Mouse (Mus musculus) limb, embryonic 11.5 days (tissue): ENCODE results near the gene Gpd2. TPM values are rescaled to one million over a fixed set of nuclear protein-coding genes. Genes with fewer than 3 reads are reported as not detected.

ENCODE experiments used
- ATAC-seq: fragments of 200-750 bp; cut with Nextera tagmentation; 2 replicates; pipeline ENCODE4 v1.8.0; 2017; ENCODE audit warnings: low read depth; ENCODE audit not compliant: insufficient number of reproducible peaks, low FRiP score, low TSS enrichment
- DNase-seq: peaks from one replicate; pipeline ENCODE4 v3.0.0-alpha.2; 2015; ENCODE audit warnings: low spot score
- H3K27ac ChIP-seq: fragments of 300-500 bp; sonication (generic); replicated peaks from 2 replicates; pipeline ENCODE4 v1.5.1; 2014; ENCODE audit warnings: low read depth, mild to moderate bottlenecking, low read length
- H3K27me3 ChIP-seq: fragments of 300-500 bp; sonication (generic); 2 replicates; pipeline ENCODE4 v1.6.1; 2014; ENCODE audit warnings: mild to moderate bottlenecking, low read length, mixed read lengths; ENCODE audit not compliant: control insufficient read depth, insufficient read depth
- H3K36me3 ChIP-seq: fragments of 300-500 bp; sonication (generic); 2 replicates; pipeline ENCODE4 v1.6.1; 2014; ENCODE audit warnings: mild to moderate bottlenecking, low read length, moderate library complexity, mixed read lengths; ENCODE audit not compliant: control insufficient read depth, insufficient read depth
- H3K4me1 ChIP-seq: fragments of 300-500 bp; sonication (generic); 2 replicates; pipeline ENCODE4 v1.6.1; 2014; ENCODE audit warnings: low read length, mixed read lengths; ENCODE audit not compliant: control insufficient read depth, insufficient read depth
- H3K4me2 ChIP-seq: fragments of 300-500 bp; sonication (generic); 2 replicates; pipeline ENCODE4 v1.6.1; 2014; ENCODE audit warnings: low read depth, mild to moderate bottlenecking, moderate library complexity; ENCODE audit not compliant: severe bottlenecking
- H3K4me3 ChIP-seq: fragments of 300-500 bp; sonication (generic); 2 replicates; pipeline ENCODE4 v1.5.1; 2014; ENCODE audit warnings: low read depth, low read length
- H3K9ac ChIP-seq: fragments of 300-500 bp; sonication (generic); 2 replicates; pipeline ENCODE4 v1.6.1; 2014; ENCODE audit warnings: mild to moderate bottlenecking, low read length
- H3K9me3 ChIP-seq: fragments of 300-500 bp; sonication (generic); 2 replicates; pipeline ENCODE4 v1.6.1; 2016; ENCODE audit warnings: low read length; ENCODE audit not compliant: control insufficient read depth
- WGBS: fragments of 180-500 bp; shearing (Covaris S2); extraction: QIAGEN DNeasy Blood & Tissue Kit; methylation state at CpG from one replicate; pipeline ENCODE4 v1.1.7; 2014; 5-methylcytosine and 5-hydroxymethylcytosine counted together
- polyA plus RNA-seq: library from polyadenylated mRNA; unstranded; fragments of >200 nt; fragmentation: Nextera tagmentation; extraction: Ambion mirVana; gene quantifications from 2 replicates; pipeline ENCODE4 v1.2.1, GENCODE M21; 2014

The Gpd2 gene
- polyA plus RNA-seq, 1 experiment from 2014 or later, result 19.1 TPM

- Histone ChIP-seq H3K4me2 (no peak overlapping the region), H3K9ac (no peak overlapping the region), H3K4me3 (no peak overlapping the region), H3K27ac (no peak overlapping the region), H3K9me3 (no peaks in the 10 kb centered on the region), H3K36me3 (no peaks in the 10 kb centered on the region), H3K27me3 (no peaks in the 10 kb centered on the region), H3K4me1 (no peaks in the 10 kb centered on the region)
- ATAC-seq, result no peak
- DNase-seq, result no peak
- 88% methylated on average over 4 of the region's 4 CpGs for WGBS
Measured at GRCm38 (mm10) chr2:57296069-57296468, 58.6 kb downstream of the Gpd2 start.

GRCm38 (mm10) chr2:57297226-57297625 is 59.8 kb downstream of the Gpd2 start:
- WGBS, result 91% methylated on average over 4 of the region's 4 CpGs
- H3K27ac ChIP-seq, result no peak overlapping the region
- H3K36me3 ChIP-seq, result no peaks in the 10 kb centered on the region
- H3K4me2 ChIP-seq, result no peak overlapping the region
- no peaks in the 10 kb centered on the region for H3K4me1 ChIP-seq
- no peak overlapping the region for H3K4me3 ChIP-seq
- no peaks in the 10 kb centered on the region for H3K27me3 ChIP-seq
- no peaks in the 10 kb centered on the region for H3K9me3 ChIP-seq
- no peak for ATAC-seq
- DNase-seq, result no peak
- no peak overlapping the region for H3K9ac ChIP-seq

GRCm38 (mm10) chr2:57301539-57301938 is 64.1 kb downstream of the Gpd2 start:
- no peak for ATAC-seq
- no peak overlapping the region for H3K4me3 ChIP-seq
- H3K27ac ChIP-seq, result no peak overlapping the region
- H3K4me2 ChIP-seq, result no peak overlapping the region
- H3K36me3 ChIP-seq, result no peaks in the 10 kb centered on the region
- no peaks in the 10 kb centered on the region for H3K27me3 ChIP-seq
- DNase-seq, result no peak
- no peaks in the 10 kb centered on the region for H3K4me1 ChIP-seq
- 73% methylated on average over 3 of the region's 3 CpGs for WGBS
- H3K9me3 ChIP-seq, result no peaks in the 10 kb centered on the region
- H3K9ac ChIP-seq, result no peak overlapping the region

- H3K27me3 ChIP-seq, result no peaks in the 10 kb centered on the region
- 88% methylated on average over 4 of the region's 4 CpGs for WGBS
- H3K4me1 ChIP-seq, result no peaks in the 10 kb centered on the region
- no peak overlapping the region for H3K9ac ChIP-seq
- ATAC-seq, result no peak
- no peak for DNase-seq
- no peak overlapping the region for H3K4me2 ChIP-seq
- no peaks in the 10 kb centered on the region for H3K36me3 ChIP-seq
- H3K4me3 ChIP-seq, result no peak overlapping the region
- H3K27ac ChIP-seq, result no peak overlapping the region
- no peaks in the 10 kb centered on the region for H3K9me3 ChIP-seq
Measured at GRCm38 (mm10) chr2:57304212-57304611, 66.8 kb downstream of the Gpd2 start.

GRCm38 (mm10) chr2:57312268-57312797 is 74.9 kb downstream of the Gpd2 start:
- Histone ChIP-seq H3K36me3 (no peaks in the 10 kb centered on the region), H3K9ac (no peak overlapping the region), H3K4me2 (no peak overlapping the region), H3K27ac (no peak overlapping the region), H3K27me3 (no peaks in the 10 kb centered on the region), H3K4me3 (no peak overlapping the region), H3K9me3 (no peaks in the 10 kb centered on the region), H3K4me1 (no peaks in the 10 kb centered on the region)
- DNase-seq, result no peak
- ATAC-seq, result no peak
- WGBS, result 50% methylated on average over 7 of the region's 7 CpGs

GRCm38 (mm10) chr2:57316055-57316454 is 78.6 kb downstream of the Gpd2 start:
- H3K9me3 ChIP-seq, result no peaks in the 10 kb centered on the region
- no peaks in the 10 kb centered on the region for H3K4me1 ChIP-seq
- H3K9ac ChIP-seq, result no peak overlapping the region
- no peak overlapping the region for H3K27ac ChIP-seq
- no peaks in the 10 kb centered on the region for H3K27me3 ChIP-seq
- WGBS, result 61% methylated on average over 2 of the region's 2 CpGs
- DNase-seq (no peak), ATAC-seq (no peak)
- H3K4me2 ChIP-seq, result no peak overlapping the region
- no peaks in the 10 kb centered on the region for H3K36me3 ChIP-seq
- no peak overlapping the region for H3K4me3 ChIP-seq

GRCm38 (mm10) chr2:57318336-57318735 is 80.9 kb downstream of the Gpd2 start:
- 36% methylated on average over 3 of the region's 3 CpGs for WGBS
- no peak for ATAC-seq
- no peak for DNase-seq
- H3K27ac ChIP-seq, result no peak overlapping the region
- H3K9me3 ChIP-seq, result no peaks in the 10 kb centered on the region
- H3K4me3 ChIP-seq, result no peak overlapping the region
- no peak overlapping the region for H3K9ac ChIP-seq
- no peaks in the 10 kb centered on the region for H3K27me3 ChIP-seq
- H3K4me2 ChIP-seq, result no peak overlapping the region
- no peaks in the 10 kb centered on the region for H3K4me1 ChIP-seq
- no peaks in the 10 kb centered on the region for H3K36me3 ChIP-seq

GRCm38 (mm10) chr2:57326091-57326490 is 88.7 kb downstream of the Gpd2 start:
- Histone ChIP-seq H3K4me3 (no peak overlapping the region), H3K27ac (no peak overlapping the region), H3K9ac (no peak overlapping the region), H3K4me1 (no peaks in the 10 kb centered on the region), H3K36me3 (no peaks in the 10 kb centered on the region), H3K9me3 (no peaks in the 10 kb centered on the region), H3K4me2 (no peak overlapping the region), H3K27me3 (no peaks in the 10 kb centered on the region)
- DNase-seq, result no peak
- 22% methylated on average over 8 of the region's 8 CpGs for WGBS
- peak; percentile 73; the same call in 1 of the 2 replicates for ATAC-seq

- Histone ChIP-seq H3K27ac (no peak overlapping the region), H3K36me3 (no peaks in the 10 kb centered on the region), H3K4me3 (no peak overlapping the region), H3K4me2 (no peak overlapping the region), H3K9me3 (no peaks in the 10 kb centered on the region; the same call in 1 of the 2 replicates), H3K9ac (no peak overlapping the region), H3K27me3 (no peaks in the 10 kb centered on the region), H3K4me1 (no peaks in the 10 kb centered on the region)
- no peak for DNase-seq
- no peak for ATAC-seq
- WGBS, result 75% methylated on average over 7 of the region's 7 CpGs
Measured at GRCm38 (mm10) chr2:57329327-57329726, 91.9 kb downstream of the Gpd2 start.
